Mouse (Mus musculus) megakaryocyte-erythroid progenitor cell, adult 5-6 weeks (primary cell): Measurements from ENCODE around the gene Trio. TPM values are rescaled to one million over a fixed set of nuclear protein-coding genes. Genes with fewer than 3 reads are reported as not detected.

Experiments used
- ATAC-seq: replicated peaks from 2 replicates; pipeline ENCODE4 v1.8.0; 2016; ENCODE audit warnings: mild to moderate bottlenecking, inconsistent platforms; ENCODE audit not compliant: severe bottlenecking, poor library complexity, low FRiP score, low TSS enrichment
- total RNA-seq, 2 experiments: library from RNA; stranded (forward) in 1 of 2; stranded (reverse) in 1 of 2; fragments of 200-1000, 215-1000 nt in 1 of 2; fragments of >200 nt in 1 of 2; fragmentation: Nextera tagmentation in 1 of 2; gene quantifications; 2 replicates each; pipeline ENCODE4 v1.2.3; 2014 to 2017

The Trio gene
- total RNA-seq, 2 experiments from 2014 or later, result 7.2 to 26.2 TPM

DNA sequence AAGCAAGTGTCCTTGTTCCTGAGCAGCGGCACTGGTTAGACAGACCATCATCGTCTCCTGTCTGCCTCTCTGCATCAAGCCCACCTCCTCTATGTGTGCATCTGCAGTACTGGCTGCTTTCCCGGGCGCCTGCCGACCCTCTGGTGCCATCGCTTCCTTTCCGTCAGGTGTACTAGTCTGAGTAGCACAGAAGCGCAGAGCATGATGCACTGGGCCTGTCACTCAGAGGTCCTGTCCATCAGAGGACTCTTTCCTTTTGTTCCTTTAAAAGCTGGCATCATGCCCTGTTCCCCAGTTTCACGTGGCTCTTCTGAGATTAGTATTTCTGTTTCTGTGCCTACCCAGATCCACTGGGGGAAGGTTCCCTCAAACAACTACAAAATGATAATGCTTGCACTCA lies 67.8 kb downstream of the Trio start:
- no peak for ATAC-seq

DNA sequence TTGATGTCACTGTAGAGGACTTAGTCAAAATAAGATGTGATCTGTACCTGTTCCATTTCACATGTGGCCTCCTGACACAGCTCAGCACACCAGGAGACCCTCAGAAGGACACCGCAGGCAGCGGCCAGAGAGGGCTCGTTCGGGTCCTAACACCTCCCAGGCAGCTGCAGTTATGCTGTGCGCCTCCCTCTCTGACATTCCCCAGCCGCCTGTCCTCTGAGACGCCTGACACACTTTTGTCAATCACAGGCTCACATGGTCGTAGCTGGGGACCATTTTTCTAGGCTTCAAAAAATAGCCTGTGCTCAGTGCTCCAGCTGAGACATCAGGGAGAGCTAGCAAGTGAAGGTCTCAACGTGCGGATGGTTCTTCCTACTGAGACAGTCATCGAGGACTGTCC lies 70.0 kb downstream of the Trio start:
- ATAC-seq, result no peak

DNA sequence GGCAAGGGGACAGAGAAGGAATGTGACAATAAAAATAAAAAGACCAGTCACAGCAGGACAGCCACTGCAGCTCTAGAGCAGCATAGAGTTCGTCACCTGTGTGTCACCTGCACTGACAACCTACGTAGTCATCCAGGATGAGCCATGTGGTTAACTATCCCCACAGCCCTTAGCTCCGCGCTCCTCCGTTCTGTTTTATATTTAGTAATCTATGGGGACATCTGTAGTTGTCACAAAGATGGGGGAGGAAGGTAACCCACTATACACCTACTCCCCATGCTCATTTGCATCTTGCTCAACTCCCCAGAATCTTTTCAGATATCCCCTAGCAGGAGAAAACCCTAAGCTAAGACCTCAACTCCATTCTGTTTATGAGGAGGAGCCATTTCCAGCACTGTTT lies 71.3 kb downstream of the Trio start:
- no peak for ATAC-seq

DNA sequence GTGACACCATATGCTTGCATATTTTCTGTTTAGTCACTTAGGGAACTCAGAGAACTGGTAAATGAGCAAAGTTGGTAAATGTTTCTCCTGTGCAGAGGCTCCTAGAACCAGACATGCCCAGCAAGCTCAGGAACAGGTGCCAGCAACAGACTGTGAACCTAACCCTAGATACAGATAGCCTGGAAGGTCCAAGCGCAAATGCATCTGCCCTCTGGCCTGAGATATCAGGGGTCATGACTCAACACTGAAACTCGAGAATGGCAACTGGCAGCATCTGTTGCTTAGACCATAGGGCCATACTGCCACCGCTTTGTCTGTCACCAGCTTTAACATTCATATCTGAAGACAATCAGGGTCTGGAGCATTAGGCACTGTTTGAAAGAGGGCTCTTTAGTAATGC lies 72.1 kb downstream of the Trio start:
- ATAC-seq, result no peak

DNA sequence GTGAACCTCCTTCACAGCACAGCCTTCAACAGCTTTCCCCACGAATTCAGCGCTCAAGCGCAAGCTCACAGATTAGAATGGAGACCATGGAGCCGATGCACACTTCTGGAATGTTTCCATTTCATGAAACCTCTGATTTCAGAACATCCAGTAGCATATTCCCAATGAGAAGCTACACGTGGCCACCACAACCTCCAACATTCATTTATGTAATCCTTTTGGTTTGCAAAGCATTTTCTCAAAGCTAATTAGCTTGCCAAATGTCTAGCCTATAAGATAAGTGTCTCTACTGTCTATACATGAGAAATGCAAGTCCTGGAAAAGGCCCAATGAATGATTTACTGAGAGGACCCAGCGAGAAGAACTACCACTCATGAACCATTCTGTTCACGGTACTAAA lies 74.5 kb downstream of the Trio start:
- no peak for ATAC-seq

DNA sequence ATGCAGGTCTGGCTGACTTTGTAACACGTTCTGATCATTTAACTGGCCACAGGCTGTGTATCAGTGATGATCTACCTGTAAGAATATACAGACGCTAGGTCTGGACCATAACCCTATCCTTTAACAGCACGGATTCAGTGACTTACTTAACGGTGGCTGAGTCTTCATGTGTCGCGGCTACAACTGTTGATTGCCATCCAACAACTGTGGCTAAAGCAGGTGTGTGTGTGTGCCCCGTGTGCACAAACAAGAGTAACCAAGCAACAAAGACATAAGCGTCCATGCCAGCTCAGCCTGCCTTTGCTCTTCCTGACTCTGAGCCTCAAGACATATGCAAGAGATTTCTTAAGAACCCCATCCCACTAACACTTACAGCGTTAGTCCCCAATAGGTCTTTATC lies 76.5 kb downstream of the Trio start:
- no peak for ATAC-seq

DNA sequence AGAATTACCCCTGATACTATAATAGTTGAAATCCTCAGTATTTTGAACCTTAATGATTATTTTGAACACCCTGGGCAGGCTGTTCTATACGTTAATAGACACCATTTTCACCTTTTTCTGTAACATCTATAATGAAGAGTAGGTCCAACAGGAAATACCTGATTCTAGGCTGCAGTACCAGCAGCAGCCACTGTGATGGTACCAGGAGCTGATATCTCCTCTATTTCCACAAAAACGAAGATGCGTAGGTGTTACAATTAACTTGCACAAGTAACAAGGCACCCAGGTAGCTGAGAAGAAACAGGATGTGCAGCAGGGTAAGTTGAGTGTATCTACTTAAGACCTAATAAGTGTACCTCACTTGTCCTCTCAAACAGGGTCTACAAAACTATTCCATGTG lies 77.8 kb downstream of the Trio start:
- no peak for ATAC-seq

DNA sequence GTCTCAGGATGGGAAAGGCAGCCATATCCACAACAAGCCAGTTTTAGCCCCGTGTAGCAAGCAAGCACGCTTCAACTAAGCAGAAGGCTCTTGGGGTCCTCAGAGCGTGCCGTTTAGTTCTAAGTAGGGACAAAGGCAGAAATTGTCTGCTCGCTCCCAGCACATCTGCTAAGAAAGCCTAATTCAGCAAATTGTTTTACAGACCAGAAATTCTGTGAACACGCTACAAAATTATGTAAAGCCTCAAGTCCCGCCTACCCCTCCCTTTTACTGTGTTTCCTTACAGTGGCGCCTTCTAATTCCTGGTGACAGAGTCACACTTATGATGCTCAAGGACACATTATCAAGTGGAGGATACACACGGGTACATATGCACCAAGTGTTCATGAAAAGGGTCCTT lies 80.1 kb downstream of the Trio start:
- ATAC-seq, result no peak

DNA sequence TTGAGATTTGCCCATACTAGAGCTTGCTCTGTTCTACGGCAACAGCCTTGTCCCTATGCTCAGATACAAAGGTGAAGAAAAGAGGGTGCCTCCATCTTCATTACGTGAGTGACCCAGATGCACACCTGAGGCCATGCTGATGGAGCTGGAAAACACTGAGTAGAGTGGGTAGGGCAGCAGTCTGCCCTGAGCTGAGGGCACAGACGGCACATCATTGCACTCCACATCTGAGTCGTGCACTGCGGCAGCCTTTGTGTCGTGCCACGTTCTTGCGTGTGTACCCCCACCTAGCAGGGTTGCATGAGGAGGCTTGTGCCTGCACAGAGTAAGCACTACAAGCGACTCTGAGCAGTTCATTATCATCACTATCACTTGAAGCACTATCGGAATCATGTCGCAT lies 80.8 kb downstream of the Trio start:
- no peak for ATAC-seq

DNA sequence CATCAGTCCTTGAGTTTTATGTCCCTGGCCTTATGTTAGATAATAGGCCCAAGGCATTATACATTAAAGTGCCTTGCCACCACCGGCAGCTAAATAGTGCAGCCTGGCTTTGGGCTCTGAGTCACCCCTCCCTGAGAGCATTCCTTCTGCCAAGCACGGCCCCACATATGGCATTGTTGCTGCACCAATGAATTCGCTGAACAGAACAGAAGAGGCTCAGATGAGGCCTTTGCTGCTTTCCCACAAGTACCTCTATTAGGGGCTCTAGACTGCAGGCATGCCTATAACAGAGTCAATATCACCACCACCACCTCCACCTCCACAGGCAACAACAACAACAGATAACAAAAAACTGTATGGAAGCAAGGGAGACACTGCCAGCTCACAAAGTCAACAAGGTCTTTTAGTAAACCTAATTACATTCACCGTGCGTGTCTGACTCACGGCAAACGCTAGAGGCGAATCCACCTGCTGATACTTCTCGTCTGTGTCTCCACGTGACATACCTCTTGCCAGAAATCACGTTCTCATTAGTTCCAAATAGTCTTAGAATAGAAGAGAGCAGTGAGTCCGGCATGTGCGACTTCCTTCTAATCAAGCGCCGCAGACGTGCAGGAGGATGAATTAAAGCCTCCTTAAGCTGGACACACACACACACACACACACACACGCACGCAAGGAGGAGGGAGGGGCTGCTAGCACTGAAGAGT lies 82.0 kb downstream of the Trio start:
- ATAC-seq, result no peak

DNA sequence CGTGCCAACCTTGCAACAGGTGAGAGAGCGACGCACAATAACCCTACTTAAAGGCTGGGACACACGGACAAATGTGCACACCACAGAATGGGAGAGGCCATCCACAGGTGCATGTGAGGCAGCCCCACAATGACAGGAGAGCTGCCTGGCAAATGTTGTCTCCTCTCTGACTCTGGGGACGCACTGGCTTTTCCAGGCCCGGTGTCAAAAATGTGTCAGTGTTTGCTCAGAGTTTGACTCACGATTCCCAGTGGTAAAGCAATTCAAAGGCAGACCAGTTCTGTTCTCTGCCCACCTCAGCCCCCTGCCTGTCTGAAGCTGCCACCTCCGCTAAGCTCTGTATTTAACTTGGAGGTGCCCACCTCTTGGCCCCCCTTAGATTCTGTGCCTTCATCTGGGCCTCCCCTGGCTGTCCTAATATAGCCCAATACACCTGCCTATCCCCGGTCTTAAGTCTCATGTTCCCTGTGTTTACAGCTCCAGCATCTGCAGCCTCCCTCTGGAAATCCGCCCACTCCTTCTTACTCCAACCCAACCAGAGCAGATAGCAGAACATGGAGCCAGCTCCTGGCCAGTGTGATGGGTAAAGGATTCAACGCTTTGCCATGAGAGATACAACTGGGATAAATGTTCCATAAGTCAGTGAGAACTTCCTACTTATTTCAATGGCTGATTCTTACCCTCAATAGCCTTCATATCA lies 83.3 kb downstream of the Trio start:
- ATAC-seq, result no peak

DNA sequence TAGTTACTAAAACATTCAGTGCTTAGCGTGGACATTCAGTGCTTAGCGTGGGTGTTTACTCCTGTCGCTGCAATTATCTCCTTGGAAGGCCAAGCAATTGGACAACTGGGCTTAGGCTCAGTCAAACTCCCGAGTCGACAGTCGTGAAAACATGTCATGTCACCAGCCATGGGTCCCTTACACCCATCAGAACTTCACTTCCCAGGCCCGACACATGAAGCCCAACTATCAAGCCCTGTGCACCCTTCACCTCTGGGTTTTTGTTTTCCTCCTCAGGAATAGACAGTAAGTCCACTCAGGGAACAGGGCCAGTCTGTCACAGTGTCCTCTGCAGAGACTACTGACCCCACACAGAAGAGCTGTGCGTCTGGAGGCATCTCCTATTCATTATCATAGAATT lies 84.2 kb downstream of the Trio start:
- ATAC-seq, result no peak

DNA sequence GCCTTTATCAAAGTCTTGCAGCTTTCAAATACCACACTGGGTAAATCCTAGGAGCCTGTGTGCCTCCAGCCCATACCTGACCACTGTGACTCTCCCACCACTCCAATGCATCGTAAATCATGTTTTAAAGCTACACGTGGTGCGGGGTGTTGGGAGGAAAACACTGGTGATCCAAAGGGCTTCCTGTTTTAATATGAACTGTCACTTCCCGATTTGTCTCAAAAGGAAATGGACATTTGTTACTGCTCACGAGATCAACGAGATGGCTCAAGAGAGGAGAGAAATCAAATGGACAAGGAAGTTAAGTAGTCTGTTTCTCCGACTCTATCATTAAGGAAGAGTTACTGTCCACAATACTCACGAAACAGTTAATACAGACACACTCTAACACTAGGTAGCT lies 84.6 kb downstream of the Trio start:
- ATAC-seq, result no peak

DNA sequence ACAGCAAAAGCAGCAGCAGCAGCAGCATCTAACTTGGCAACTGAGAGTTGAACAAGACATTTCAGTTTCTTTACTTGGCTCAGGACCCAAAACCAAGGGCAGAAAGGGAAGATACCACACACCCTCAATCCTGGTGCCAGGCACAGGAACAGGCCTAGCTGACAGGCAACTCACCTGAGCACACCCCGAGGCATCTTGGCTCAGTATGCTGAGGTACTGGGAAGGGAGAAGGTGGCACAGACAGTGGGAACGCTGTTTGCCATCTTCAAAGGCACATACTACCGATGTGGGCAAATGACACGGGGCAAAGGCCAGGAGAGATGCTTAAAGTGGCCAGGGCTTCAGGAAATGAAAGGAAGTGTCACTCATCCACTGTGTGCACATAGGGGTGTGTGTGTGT lies 85.6 kb downstream of the Trio start:
- ATAC-seq, result no peak

DNA sequence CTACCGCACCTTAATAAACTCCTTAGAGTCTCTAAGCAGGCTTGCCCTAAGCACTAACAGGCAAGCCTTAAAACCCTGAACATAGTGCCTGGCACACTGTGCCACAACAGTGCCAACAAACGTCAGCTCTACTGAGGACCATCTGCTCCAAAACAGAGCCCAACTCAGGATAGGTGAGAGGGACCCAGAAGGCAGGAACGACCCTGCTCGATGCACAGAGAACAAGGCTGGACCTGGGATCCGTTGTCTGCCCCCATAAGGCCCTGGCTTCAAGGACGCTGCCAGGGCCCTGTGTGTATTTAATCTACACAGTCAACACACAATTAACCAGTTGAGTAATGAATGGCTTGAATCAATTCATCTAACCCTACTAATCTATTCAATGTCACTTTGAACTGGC lies 86.8 kb downstream of the Trio start:
- ATAC-seq, result no peak

DNA sequence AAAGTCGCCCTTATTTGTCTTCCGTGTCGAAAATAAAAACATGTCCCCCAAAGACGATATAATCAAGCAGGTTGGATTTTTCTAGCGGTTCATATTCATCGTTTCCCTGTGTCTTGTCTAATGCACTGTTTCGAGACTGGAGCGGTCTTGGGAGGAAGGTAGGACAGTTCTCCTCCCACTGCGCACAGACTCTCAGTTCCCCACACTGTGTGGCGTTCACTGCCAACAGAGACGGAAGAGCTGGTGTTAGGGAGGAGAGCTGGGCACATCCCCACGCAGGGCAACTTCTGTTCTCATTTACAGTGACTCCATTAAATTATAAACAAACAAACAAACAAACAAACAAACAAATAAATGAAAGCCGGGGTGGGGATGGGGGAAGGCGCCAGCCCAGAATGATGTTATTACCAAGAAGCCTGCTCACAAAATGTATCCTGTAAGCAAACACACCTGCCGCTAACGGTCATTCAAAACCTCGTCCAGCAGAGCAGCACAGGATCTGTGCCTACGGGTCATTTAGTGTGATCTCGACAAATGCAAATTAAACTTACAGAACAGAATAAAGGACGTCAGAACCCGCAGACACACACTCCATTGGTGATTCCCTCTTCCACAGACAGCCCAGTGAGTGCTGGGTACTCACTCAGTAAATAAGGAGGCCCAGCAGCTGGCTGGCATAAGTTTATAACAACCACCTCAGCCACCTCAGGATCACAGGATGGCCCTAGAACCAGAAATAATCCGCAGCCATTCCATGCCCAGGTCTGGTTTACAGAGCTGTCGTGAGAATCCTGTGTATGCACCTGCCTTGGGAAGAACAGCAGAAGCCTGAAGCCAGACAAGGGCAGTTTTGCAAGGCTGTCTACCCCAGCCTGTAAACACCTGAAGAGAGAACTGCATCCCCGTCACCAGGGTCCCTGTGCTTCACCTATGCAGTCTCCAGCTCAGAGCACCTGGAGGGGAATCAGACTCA lies 87.5 kb downstream of the Trio start:
- no peak for ATAC-seq

DNA sequence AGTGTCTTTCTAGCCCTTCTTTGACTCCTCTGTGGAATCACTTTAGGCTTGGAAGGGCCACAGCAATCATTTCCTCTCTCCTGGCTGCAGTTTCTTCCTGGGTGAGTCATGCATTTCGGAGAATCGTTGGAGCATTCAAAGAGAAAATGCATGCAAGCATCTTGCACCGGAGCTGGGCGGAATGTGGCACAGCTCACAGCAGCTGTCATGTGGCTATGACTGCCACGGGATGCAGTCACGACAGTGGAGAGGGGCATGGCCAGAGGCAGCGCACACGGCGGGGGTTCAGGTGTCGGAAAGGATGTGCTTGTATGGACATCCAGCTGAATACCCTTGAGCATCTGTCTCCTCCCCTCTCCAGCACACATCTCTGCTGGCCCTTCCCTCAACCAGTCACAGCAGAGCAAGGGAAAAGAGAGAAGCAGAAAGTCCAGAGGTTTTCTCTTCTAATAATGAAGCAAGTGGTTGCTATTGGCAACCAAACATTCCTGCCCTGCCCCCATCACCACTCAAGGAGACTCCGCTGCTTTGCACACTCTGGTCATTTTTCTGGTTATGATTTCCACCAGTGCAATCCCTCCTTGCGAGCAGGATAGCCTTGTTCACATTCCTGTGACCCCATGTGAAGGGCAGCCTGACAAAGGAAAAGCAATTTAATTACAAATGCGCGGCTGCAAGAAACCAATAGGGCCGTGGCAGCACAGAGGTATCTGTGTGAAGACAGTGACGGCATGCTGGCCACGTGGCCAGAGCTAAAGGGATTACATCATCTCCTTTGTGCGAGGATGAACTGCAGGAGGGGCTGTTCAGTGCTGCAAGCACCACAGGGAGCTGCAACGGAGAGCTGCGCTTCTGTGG lies 88.4 kb downstream of the Trio start:
- no peak for ATAC-seq

DNA sequence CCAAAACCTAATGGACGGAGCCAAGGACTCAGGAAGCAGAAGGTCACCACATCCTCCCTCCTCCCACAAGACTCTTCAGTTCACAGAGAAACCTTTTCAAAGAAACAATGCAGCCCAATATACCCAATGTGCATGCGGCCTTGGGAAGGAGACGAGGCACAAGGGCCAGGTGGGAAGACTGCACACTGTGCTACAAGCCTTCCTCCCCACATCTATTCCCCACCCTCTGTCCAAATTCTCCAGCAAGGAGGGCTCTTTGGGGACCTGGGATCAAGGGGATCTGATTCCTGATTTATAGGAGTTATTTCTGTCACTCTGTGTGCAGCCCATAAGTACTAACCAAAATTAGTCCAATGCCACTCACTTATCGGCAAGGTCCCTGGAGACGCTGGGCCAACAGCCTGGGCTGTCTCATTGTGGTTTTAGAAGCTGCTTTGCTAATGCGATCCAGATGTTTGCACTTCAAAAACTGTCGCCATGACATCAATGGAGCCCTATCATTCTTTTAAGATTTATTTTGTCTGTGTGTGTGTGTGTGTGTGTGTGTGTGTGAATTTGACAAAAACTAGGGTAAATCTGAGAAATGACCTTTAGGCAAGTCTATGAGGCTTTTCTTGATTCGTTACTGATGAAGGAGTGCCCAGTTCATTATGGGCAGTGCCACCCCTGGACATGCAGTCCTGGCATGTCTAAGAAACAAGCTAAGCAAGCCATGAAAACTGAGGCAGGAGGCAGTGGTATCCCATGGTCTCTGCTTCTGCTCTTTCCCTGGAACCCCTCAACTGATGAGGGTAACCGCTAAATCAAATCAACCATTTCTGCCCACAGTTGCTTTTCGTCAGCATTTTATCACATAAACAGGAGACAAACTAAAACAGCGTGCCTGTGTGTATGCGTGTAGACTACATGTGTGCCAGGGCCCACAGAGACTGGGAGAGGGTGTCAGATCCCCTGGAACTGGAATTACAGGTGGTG lies 89.6 kb downstream of the Trio start:
- ATAC-seq, result no peak
